Mouse (Mus musculus) liver, embryonic 14.5 days (tissue): ENCODE results near the gene Khsrp. TPM values are rescaled to one million over a fixed set of nuclear protein-coding genes. Genes with fewer than 3 reads are reported as not detected.

Experiments
- ATAC-seq: fragments of 200-750 bp; cut with Nextera tagmentation; 2 replicates; pipeline ENCODE4 v1.8.0; 2017; ENCODE audit warnings: moderate number of reproducible peaks, mild to moderate bottlenecking, moderate library complexity; ENCODE audit not compliant: insufficient read depth
- DNase-seq, 3 experiments: peaks; one replicate each; pipeline ENCODE4 v3.0.0-alpha.2; 2012 to 2013; ENCODE audit warnings: low read depth in 3 of 3, low spot score in 3 of 3
- H3K27ac ChIP-seq: fragments of 300-500 bp; sonication (generic); 2 replicates; pipeline ENCODE4 v1.5.1; 2014; ENCODE audit warnings: moderate library complexity, mild to moderate bottlenecking, control low read depth, inconsistent platforms
- H3K27me3 ChIP-seq: fragments of 300-500 bp; sonication (generic); 2 replicates; pipeline ENCODE4 v1.6.1; 2014; ENCODE audit warnings: mild to moderate bottlenecking, low read length, moderate library complexity; ENCODE audit not compliant: control insufficient read depth, insufficient read depth
- H3K36me3 ChIP-seq: fragments of 300-500 bp; sonication (generic); replicated peaks from 2 replicates; pipeline ENCODE4 v1.6.1; 2014; ENCODE audit warnings: low read depth; ENCODE audit not compliant: control insufficient read depth, insufficient read depth
- H3K4me1 ChIP-seq, 2 experiments: fragments of 200-500 bp in 1 of 2; fragments of 300-500 bp in 1 of 2; sonication (generic) in 1 of 2; replicated peaks; 2 replicates each; pipeline ENCODE4 v1.6.1; 2012 to 2014; ENCODE audit warnings: antibody characterized with exemption in 1 of 2, inconsistent platforms in 1 of 2, low read length in 1 of 2; ENCODE audit not compliant: control insufficient read depth in 2 of 2, insufficient read depth in 2 of 2
- H3K4me2 ChIP-seq: fragments of 300-500 bp; sonication (generic); 2 replicates; pipeline ENCODE4 v1.6.1; 2014; ENCODE audit warnings: low read depth, mild to moderate bottlenecking, control low read depth, moderate library complexity
- H3K4me3 ChIP-seq, 2 experiments: fragments of 200-500 bp in 1 of 2; fragments of 300-500 bp in 1 of 2; sonication (generic) in 1 of 2; 2 replicates each; pipeline ENCODE4 v1.5.1; 2012 to 2014; ENCODE audit warnings: low read depth in 2 of 2, low read length in 2 of 2, mild to moderate bottlenecking in 2 of 2, control low read depth in 1 of 2, inconsistent platforms in 1 of 2, moderate library complexity in 1 of 2; ENCODE audit not compliant: insufficient read depth in 1 of 2
- H3K9ac ChIP-seq: fragments of 300-500 bp; sonication (generic); replicated peaks from 2 replicates; pipeline ENCODE4 v1.6.1; 2014; ENCODE audit warnings: mild to moderate bottlenecking, control low read depth, moderate library complexity
- H3K9me3 ChIP-seq: fragments of 300-500 bp; sonication (generic); 2 replicates; pipeline ENCODE4 v1.6.1; 2016; ENCODE audit warnings: low read length, mixed read lengths; ENCODE audit not compliant: control insufficient read depth
- CTCF ChIP-seq: IDR thresholded peaks from 2 replicates; pipeline ENCODE4 v1.5.1; 2016; ENCODE audit warnings: antibody characterized with exemption, low read depth, control low read depth
- EP300 ChIP-seq: IDR thresholded peaks from 2 replicates; pipeline ENCODE4 v1.6.1; 2016; ENCODE audit warnings: antibody characterized with exemption, low read depth
- WGBS: fragments of 180-500 bp; shearing (Covaris S2); extraction: QIAGEN DNeasy Blood & Tissue Kit; methylation state at CpG from one replicate; pipeline ENCODE4 v1.1.7; 2014; ENCODE audit not compliant: insufficient replicate concordance; 5-methylcytosine and 5-hydroxymethylcytosine counted together
- polyA plus RNA-seq, 2 experiments: library from polyadenylated mRNA; depleted of rRNA in 1 of 2; stranded (reverse) in 1 of 2; unstranded in 1 of 2; fragments of >200 nt; fragmentation: Nextera tagmentation in 1 of 2; extraction: Ambion mirVana in 1 of 2; gene quantifications; 2 replicates each; pipeline versions ENCODE4 v1.2.1 to v1.2.3; 2012 to 2014

Khsrp gene
- polyA plus RNA-seq, 2 experiments: 24.1 to 33.6 TPM

GRCm38 (mm10) chr17:57019693-57020092, 11.6 kb downstream of the Khsrp start:
- Histone ChIP-seq H3K36me3 (peaks cover 31% of the 10 kb centered on the region), H3K4me3 (no peak overlapping the region), H3K4me1 (peaks cover 13 to 23% of the 10 kb centered on the region in 2 experiments), H3K4me2 (peak overlapping the region; percentile 23), H3K9me3 (no peaks in the 10 kb centered on the region), H3K27ac (peak overlapping the region; percentile 80), H3K27me3 (no peaks in the 10 kb centered on the region), H3K9ac (peak overlapping the region; percentile 43)
- TF ChIP-seq CTCF: no peak
- peak; percentile 91 for TF ChIP-seq EP300
- 18% methylated on average over 2 of the region's 2 CpGs for WGBS
- DNase-seq: peak in 2 of 3 experiments; percentile 65 to 66
- ATAC-seq: peak; percentile 82

GRCm38 (mm10) chr17:57012245-57012795, 19.0 kb downstream of the Khsrp start:
- no peak for TF ChIP-seq CTCF
- no peak for TF ChIP-seq EP300
- Histone ChIP-seq H3K4me1 (peaks cover 17 to 21% of the 10 kb centered on the region in 2 experiments), H3K4me2 (peak overlapping the region; percentile 90), H3K9me3 (no peaks in the 10 kb centered on the region), H3K27ac (peak overlapping the region; percentile 84), H3K9ac (peak overlapping the region; percentile 81; the same call in 1 of the 2 replicates), H3K27me3 (no peaks in the 10 kb centered on the region), H3K36me3 (peaks cover 16% of the 10 kb centered on the region), H3K4me3 (peak overlapping the region; percentile 73 to 77)
- ATAC-seq: no peak
- no peak for DNase-seq
- 66% methylated on average over 13 of the region's 13 CpGs for WGBS

GRCm38 (mm10) chr17:57011236-57012141, 19.8 kb downstream of the Khsrp start, which contains the start of the genes Gtf2f1 and Gm17949:
Gtf2f1 (minus strand) TSS chr17:57011288.
Gm17949 (plus strand) TSS chr17:57011469.
- H3K27ac ChIP-seq: peak within 1 kb of the TSS; percentile 84
- H3K4me3 ChIP-seq: peak within 1 kb of the TSS; percentile 73 to 93
- DNase-seq (peak; percentile 93 to 97 (median 94)), ATAC-seq (peak; percentile 87)
- no peaks in the 10 kb centered on the region for H3K27me3 ChIP-seq
- WGBS: 2% methylated on average over 51 of the region's 51 CpGs
- H3K9me3 ChIP-seq: no peaks in the 10 kb centered on the region
- H3K4me1 ChIP-seq: peaks cover 17 to 21% of the 10 kb centered on the region in 2 experiments
- H3K9ac ChIP-seq: peak within 1 kb of the TSS; percentile 92
- H3K4me2 ChIP-seq: peak within 1 kb of the TSS; percentile 90
- peaks cover 21% of the 10 kb centered on the region for H3K36me3 ChIP-seq
- peak; percentile 35 for TF ChIP-seq CTCF
- TF ChIP-seq EP300: no peak; the same call in 1 of the 2 replicates

- H3K4me3 ChIP-seq: peak overlapping the region; percentile 73 to 93
- no peak for DNase-seq
- WGBS: 0% methylated on average over 19 of the region's 19 CpGs
These were observed 20.4 kb downstream of the Khsrp start for GRCm38 (mm10) chr17:57010911-57011235.

More at GRCm38 (mm10) chr17:57010911-57011235, 20.4 kb downstream of the Khsrp start:
- peak overlapping the region; percentile 92 for H3K9ac ChIP-seq
- H3K27me3 ChIP-seq: no peaks in the 10 kb centered on the region
- no peaks in the 10 kb centered on the region for H3K9me3 ChIP-seq
- peaks cover 27% of the 10 kb centered on the region for H3K36me3 ChIP-seq
- peak; percentile 56 for ATAC-seq
- peak overlapping the region; percentile 84 for H3K27ac ChIP-seq
- peak overlapping the region; percentile 90 for H3K4me2 ChIP-seq
- TF ChIP-seq CTCF: no peak
- peaks cover 17 to 19% of the 10 kb centered on the region in 2 experiments for H3K4me1 ChIP-seq
